In genomic region chr9:77482281-77482680, GRCm38 (mm10) we compare ENCODE assay signal across 10 mouse cellular contexts.
DNase-seq lines count a peak whose midpoint lies in the region; ATAC-seq lines count a peak whose summit lies in the region.
"Had no signal": no experiment of that assay in that cellular context is flagged by ENCODE, and none has a peak within 500 bp of the region (broad histone marks: within the 10 kb centered on the region; RNA-seq: fewer than 3 reads in every experiment).

No protein-coding gene starts in this region.

- no peak for ATAC-seq in forebrain, embryonic 16.5 days
- ATAC-seq in midbrain, embryonic 11.5 days (ENCODE audit: low FRiP score) = peak; percentile 31; the same call in 1 of the 2 replicates
- no peak for ATAC-seq in midbrain, embryonic 16.5 days
- peak; percentile 56; the same call in 1 of the 2 replicates for ATAC-seq in heart, embryonic 15.5 days (replicated peaks; ENCODE audit: insufficient number of reproducible peaks, insufficient read depth, low FRiP score, low read depth)
- ATAC-seq in stomach, embryonic 16.5 days (ENCODE audit: insufficient read depth, low FRiP score) = peak; percentile 91

- H3K27me3 ChIP-seq in forebrain, embryonic 10.5 days (ENCODE audit: poor library complexity, severe bottlenecking) = no peaks in the 10 kb centered on the region
- no peaks in the 10 kb centered on the region for H3K27me3 ChIP-seq in forebrain, embryonic 16.5 days (replicated peaks; ENCODE audit: control insufficient read depth, insufficient read depth, low read length)
- H3K27me3 ChIP-seq in midbrain, embryonic 11.5 days (ENCODE audit: control insufficient read depth, insufficient read depth, low read length) = no peaks in the 10 kb centered on the region
- no peaks in the 10 kb centered on the region; the same call in 1 of the 2 replicates for H3K27me3 ChIP-seq in midbrain, embryonic 16.5 days (ENCODE audit: control insufficient read depth, insufficient read depth, low read depth, low read length)
- no peaks in the 10 kb centered on the region for H3K27me3 ChIP-seq in heart, embryonic 15.5 days
- H3K27me3 ChIP-seq in stomach, embryonic 16.5 days (ENCODE audit: control insufficient read depth, insufficient read depth, low read length) = no peaks in the 10 kb centered on the region

- no peak overlapping the region for H3K4me2 ChIP-seq in forebrain, embryonic 16.5 days (ENCODE audit: low read length)
- no peak overlapping the region for H3K4me2 ChIP-seq in midbrain, embryonic 11.5 days
- H3K4me2 ChIP-seq in midbrain, embryonic 16.5 days (ENCODE audit: low read length) = no peak overlapping the region
- no peak overlapping the region for H3K4me2 ChIP-seq in heart, embryonic 15.5 days
- peak overlapping the region; percentile 12; the same call in 1 of the 2 replicates for H3K4me2 ChIP-seq in stomach, embryonic 16.5 days (ENCODE audit: low read depth, low read length)
- H3K4me2 ChIP-seq: lung, embryonic 14.5 days had no signal

- 0 out of 2 replicates have a peak, but pooled peaks cover 2% of the 10 kb centered on the region for H3K36me3 ChIP-seq in forebrain, embryonic 10.5 days (replicated peaks)
- no peaks in the 10 kb centered on the region for H3K36me3 ChIP-seq in forebrain, embryonic 16.5 days (ENCODE audit: control insufficient read depth, insufficient read depth)
- no peaks in the 10 kb centered on the region for H3K36me3 ChIP-seq in midbrain, embryonic 11.5 days (ENCODE audit: control insufficient read depth, insufficient read depth, low read length)
- no peaks in the 10 kb centered on the region for H3K36me3 ChIP-seq in midbrain, embryonic 16.5 days (ENCODE audit: control insufficient read depth, insufficient read depth, low read length)
- H3K36me3 ChIP-seq in heart, embryonic 15.5 days = no peaks in the 10 kb centered on the region
- H3K36me3 ChIP-seq in stomach, embryonic 16.5 days (ENCODE audit: control insufficient read depth, insufficient read depth, low read length) = no peaks in the 10 kb centered on the region
- H3K36me3 ChIP-seq: hindbrain, embryonic 10.5 days had no signal

- H3K9ac ChIP-seq in forebrain, embryonic 16.5 days (replicated peaks; ENCODE audit: low read depth, low read length) = no peak overlapping the region
- H3K9ac ChIP-seq in midbrain, embryonic 11.5 days (ENCODE audit: low read length) = no peak overlapping the region
- no peak overlapping the region for H3K9ac ChIP-seq in midbrain, embryonic 16.5 days (ENCODE audit: low read depth, low read length)
- H3K9ac ChIP-seq in heart, embryonic 15.5 days = peak overlapping the region; percentile 21; the same call in 1 of the 2 replicates
- peak overlapping the region; percentile 16; the same call in 1 of the 2 replicates for H3K9ac ChIP-seq in stomach, embryonic 16.5 days (ENCODE audit: low read length)
- H3K9ac ChIP-seq: lung, embryonic 14.5 days had no signal

- H3K4me1 ChIP-seq in forebrain, embryonic 10.5 days = peaks cover 72% of the 10 kb centered on the region
- H3K4me1 ChIP-seq in forebrain, embryonic 16.5 days (replicated peaks; ENCODE audit: control insufficient read depth, insufficient read depth, low read length) = peaks cover 37% of the 10 kb centered on the region
- H3K4me1 ChIP-seq in midbrain, embryonic 11.5 days (ENCODE audit: control insufficient read depth, insufficient read depth, low read length) = peaks cover 3% of the 10 kb centered on the region; the same call in 1 of the 2 replicates
- peaks cover 14% of the 10 kb centered on the region for H3K4me1 ChIP-seq in midbrain, embryonic 16.5 days (ENCODE audit: control insufficient read depth, insufficient read depth, low read length)
- H3K4me1 ChIP-seq in heart, embryonic 15.5 days (replicated peaks) = peaks cover 56% of the 10 kb centered on the region
- peaks cover 34% of the 10 kb centered on the region for H3K4me1 ChIP-seq in stomach, embryonic 16.5 days (ENCODE audit: control insufficient read depth, insufficient read depth, low read length)

- peak overlapping the region; percentile 69; the same call in 1 of the 2 replicates for H3K27ac ChIP-seq in forebrain, embryonic 10.5 days
- no peak overlapping the region for H3K27ac ChIP-seq in forebrain, embryonic 16.5 days (ENCODE audit: low read length)
- no peak overlapping the region for H3K27ac ChIP-seq in midbrain, embryonic 11.5 days (ENCODE audit: low read depth, low read length)
- H3K27ac ChIP-seq in midbrain, embryonic 16.5 days (ENCODE audit: low read length) = no peak overlapping the region
- peak overlapping the region; percentile 42; the same call in 1 of the 2 replicates for H3K27ac ChIP-seq in heart, embryonic 15.5 days
- H3K27ac ChIP-seq in stomach, embryonic 16.5 days (ENCODE audit: low read length) = peak overlapping the region; percentile 80
- H3K27ac ChIP-seq: hindbrain, embryonic 10.5 days had no signal

- no peaks in the 10 kb centered on the region for H3K9me3 ChIP-seq in forebrain, embryonic 10.5 days
- H3K9me3 ChIP-seq in forebrain, embryonic 16.5 days (ENCODE audit: control insufficient read depth, low read length) = no peaks in the 10 kb centered on the region
- no peaks in the 10 kb centered on the region for H3K9me3 ChIP-seq in midbrain, embryonic 11.5 days (ENCODE audit: control insufficient read depth, low read length)
- no peaks in the 10 kb centered on the region for H3K9me3 ChIP-seq in midbrain, embryonic 16.5 days (replicated peaks; ENCODE audit: control insufficient read depth, low read length, poor library complexity, severe bottlenecking)
- H3K9me3 ChIP-seq in heart, embryonic 15.5 days (replicated peaks) = no peaks in the 10 kb centered on the region
- H3K9me3 ChIP-seq in stomach, embryonic 16.5 days (replicated peaks; ENCODE audit: control insufficient read depth, low read length) = no peaks in the 10 kb centered on the region
- H3K9me3 ChIP-seq: hindbrain, embryonic 10.5 days had no signal

- DNase-seq in forebrain, embryonic 10.5 days (ENCODE audit: extremely low spot score, low spot score) = no peak
- DNase-seq in midbrain, embryonic 11.5 days (ENCODE audit: low spot score, missing footprints) = no peak
- no peak for DNase-seq in cerebellum, adult 9-11 months
- DNase-seq in right cerebral cortex, adult 2 months (ENCODE audit: low spot score in 2 of 2) = no peak
- DNase-seq: lung, embryonic 14.5 days had no signal

- H3K4me3 ChIP-seq in forebrain, embryonic 10.5 days = no peak overlapping the region
- no peak overlapping the region for H3K4me3 ChIP-seq in forebrain, embryonic 16.5 days (replicated peaks; ENCODE audit: low read length)
- no peak overlapping the region for H3K4me3 ChIP-seq in midbrain, embryonic 11.5 days (ENCODE audit: low read depth, low read length)
- H3K4me3 ChIP-seq in midbrain, embryonic 16.5 days (ENCODE audit: low read depth, low read length) = no peak overlapping the region
- H3K4me3 ChIP-seq in heart, embryonic 15.5 days = no peak overlapping the region
- H3K4me3 ChIP-seq in stomach, embryonic 16.5 days (replicated peaks; ENCODE audit: low read length) = no peak overlapping the region
- H3K4me3 ChIP-seq: hindbrain, embryonic 10.5 days had no signal

- WGBS in forebrain, embryonic 10.5 days = 77% methylated on average over 5 of the region's 5 CpGs
- WGBS in forebrain, embryonic 16.5 days = 39% methylated on average over 5 of the region's 5 CpGs
- WGBS in midbrain, embryonic 11.5 days = 75% methylated on average over 5 of the region's 5 CpGs
- WGBS in midbrain, embryonic 16.5 days = 79% methylated on average over 5 of the region's 5 CpGs
- WGBS in heart, embryonic 15.5 days = 42% methylated on average over 5 of the region's 5 CpGs
- 44% methylated on average over 5 of the region's 5 CpGs for WGBS in stomach, embryonic 16.5 days

Comparison
In these comparisons a context has a peak if more than half of its experiments do, and no peak if none do; other contexts are left out.
1. H3K27ac ChIP-seq: peak in forebrain, embryonic 10.5 days (single experiment), heart, embryonic 15.5 days (single experiment) and stomach, embryonic 16.5 days (single experiment); none in forebrain, embryonic 16.5 days (single experiment), midbrain, embryonic 11.5 days (single experiment) and midbrain, embryonic 16.5 days (single experiment).
2. ATAC-seq: peak in midbrain, embryonic 11.5 days (single experiment), heart, embryonic 15.5 days (single experiment) and stomach, embryonic 16.5 days (single experiment); none in forebrain, embryonic 16.5 days (single experiment) and midbrain, embryonic 16.5 days (single experiment).
3. H3K9ac ChIP-seq: peak in heart, embryonic 15.5 days (single experiment) and stomach, embryonic 16.5 days (single experiment); none in forebrain, embryonic 16.5 days (single experiment), midbrain, embryonic 11.5 days (single experiment) and midbrain, embryonic 16.5 days (single experiment).